Mouse (Mus musculus) CD8-positive naive resting alpha-beta T cell, adult 57 days (primary cell): ENCODE data around the gene Gm2897. TPM values are rescaled to one million over a fixed set of nuclear protein-coding genes. Genes with fewer than 3 reads are reported as not detected.

ENCODE experiments used
- total RNA-seq: library from RNA; stranded (reverse); gene quantifications from one replicate; pipeline ENCODE4 v1.2.4, GENCODE M21; 2023

The Gm2897 gene
- not detected for total RNA-seq

GRCm38 (mm10) chr14:3048727-3049512 lies at the start of gene Gm2897:
TSS of gene Gm2897 (plus strand) at chr14:3049285.

GRCm38 (mm10) chr14:3029702-3030101 lies 19.4 kb upstream of the Gm2897 start, which contains the start of gene Gm2888:
TSS of gene Gm2888 (plus strand) at chr14:3030002.

Other genes with a start within 250 kb of the Gm2897 start
- gene Gm2888, start 19.3 kb upstream of the Gm2897 start, total RNA-seq: not detected
- gene Gm10340, start 84.7 kb downstream of the Gm2897 start, total RNA-seq: not detected
- not detected for gene Gm5795, start 139.0 kb downstream of the Gm2897 start, total RNA-seq
- not detected for gene D830030K20Rik, start 159.2 kb downstream of the Gm2897 start, total RNA-seq